Mouse (Mus musculus): ENCODE data around the gene Bola2.
"Not testable (repeated sequence)": the region's sequence is repeated elsewhere in the genome, so short reads cannot be mapped to it uniquely, and the experiment has no call there.

Gene Bola2

GRCm38 (mm10) chr7:126695210-126695611 is at the start of gene Bola2:
Gene Bola2, plus strand, starts transcription at chr7:126695401.
- DNase-seq (ENCODE audit: low read depth, low spot score) = peak; percentile 66

- DNase-seq (ENCODE audit: low read depth, low spot score) = no peak
Observed at GRCm38 (mm10) chr7:126645708-126646107, 49.5 kb upstream of the Bola2 start.

GRCm38 (mm10) chr7:126648486-126648885 is 46.7 kb upstream of the Bola2 start:
- DNase-seq (ENCODE audit: low read depth, low spot score) = no peak

- DNase-seq (ENCODE audit: low read depth, low spot score) = peak; percentile 82
Observed at GRCm38 (mm10) chr7:126649231-126650051, 45.8 kb upstream of the Bola2 start, which contains the start of gene Sgf29. Gene Sgf29, plus strand, starts transcription at chr7:126649309.

- peak; percentile 30 for DNase-seq (ENCODE audit: low read depth, low spot score)
Observed at GRCm38 (mm10) chr7:126650852-126651251, 44.3 kb upstream of the Bola2 start.

DNA sequence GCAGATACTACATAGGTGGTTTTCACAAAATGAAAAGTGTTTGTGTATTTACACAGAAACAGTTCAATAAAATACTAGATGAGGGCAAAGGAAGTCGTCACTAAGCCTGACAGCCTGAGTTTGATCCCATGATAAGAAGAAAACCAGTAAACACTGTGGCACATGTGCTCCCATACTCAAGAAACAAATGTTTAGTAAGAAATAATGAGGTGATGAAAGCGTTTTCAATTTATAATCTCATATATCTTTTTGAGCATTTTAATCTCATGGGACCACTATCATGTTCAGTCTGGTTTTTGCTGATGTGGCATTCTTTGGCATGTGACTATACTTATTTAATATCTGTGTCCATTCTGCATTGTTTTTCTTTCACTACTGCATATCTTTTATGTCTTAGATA is 41.2 kb upstream of the Bola2 start:
- DNase-seq (ENCODE audit: low read depth, low spot score) = no peak

GRCm38 (mm10) chr7:126655695-126656094 is 39.5 kb upstream of the Bola2 start:
- no peak for DNase-seq (ENCODE audit: low read depth, low spot score)

- no peak for DNase-seq (ENCODE audit: low read depth, low spot score)
Observed at GRCm38 (mm10) chr7:126657522-126657921, 37.7 kb upstream of the Bola2 start.

DNA sequence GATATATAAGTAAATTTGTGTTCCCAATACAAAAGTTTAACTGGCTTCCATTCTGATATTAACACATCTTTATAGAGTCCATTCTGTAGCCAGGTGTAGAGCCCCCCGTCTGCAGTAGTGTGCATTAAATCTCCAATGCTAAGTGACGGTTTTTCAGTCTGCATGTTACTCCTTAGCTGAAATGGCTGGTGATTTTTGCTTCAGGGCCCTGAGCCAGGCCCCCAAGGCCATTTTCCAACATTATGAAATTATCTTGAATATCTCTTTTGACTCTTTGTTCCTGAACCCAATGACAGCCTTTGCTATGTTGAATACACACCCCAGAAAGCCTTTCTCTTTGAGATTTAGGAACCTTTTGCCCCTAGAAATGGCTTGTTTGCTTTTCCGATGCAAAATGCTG is 35.4 kb upstream of the Bola2 start:
- no peak for DNase-seq (ENCODE audit: low read depth, low spot score)

GRCm38 (mm10) chr7:126663646-126664045 is 31.6 kb upstream of the Bola2 start:
- no peak for DNase-seq (ENCODE audit: low read depth, low spot score)

GRCm38 (mm10) chr7:126665269-126665668 is 29.9 kb upstream of the Bola2 start:
- DNase-seq (ENCODE audit: low read depth, low spot score) = no peak

GRCm38 (mm10) chr7:126667495-126668090 is 27.6 kb upstream of the Bola2 start:
- no peak for DNase-seq (ENCODE audit: low read depth, low spot score)

DNA sequence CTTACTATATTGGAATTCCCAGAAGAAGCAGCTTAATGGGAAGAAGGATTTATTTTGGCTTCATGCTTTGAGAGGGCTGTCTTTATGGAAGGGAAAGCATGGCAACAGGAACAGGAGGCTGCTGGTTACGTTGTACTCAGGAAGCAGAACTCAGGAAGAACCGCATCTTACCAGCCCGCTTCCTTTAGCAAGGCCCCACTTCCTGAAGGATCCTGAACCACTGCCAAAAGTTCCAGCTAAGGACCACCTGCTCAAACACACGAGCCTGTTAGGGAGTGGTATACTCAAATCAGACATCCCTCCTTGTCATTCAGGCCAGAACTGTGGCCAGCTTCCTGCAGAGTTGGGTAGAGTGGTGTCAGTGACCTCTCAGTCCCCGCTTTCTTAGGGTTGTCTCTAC is 26.7 kb upstream of the Bola2 start:
- no peak for DNase-seq (ENCODE audit: low read depth, low spot score)

GRCm38 (mm10) chr7:126670152-126670551 is 25.0 kb upstream of the Bola2 start:
- no peak for DNase-seq (ENCODE audit: low read depth, low spot score)

GRCm38 (mm10) chr7:126672111-126672510 is 23.1 kb upstream of the Bola2 start:
- no peak for DNase-seq (ENCODE audit: low read depth, low spot score)

DNA sequence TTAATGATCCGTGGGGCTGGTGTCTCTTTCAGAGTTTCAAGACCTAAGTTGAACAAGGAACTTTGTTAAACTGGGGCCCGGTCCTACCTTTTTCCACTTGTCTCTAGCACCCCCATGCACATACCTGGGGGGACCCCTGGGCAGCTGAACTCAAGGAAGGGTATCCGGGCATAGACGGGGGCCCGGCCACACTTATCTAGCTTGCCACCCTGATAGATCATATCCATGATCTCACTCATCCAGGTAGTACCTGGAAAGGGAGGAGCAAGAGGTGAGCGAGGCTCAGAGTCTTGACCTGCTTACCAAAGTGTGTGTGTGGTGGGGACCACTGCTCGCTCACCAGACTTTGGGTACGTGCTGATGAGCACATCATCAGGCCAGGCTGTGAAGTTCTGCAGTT is 20.1 kb upstream of the Bola2 start:
- DNase-seq (ENCODE audit: low read depth, low spot score) = no peak

DNA sequence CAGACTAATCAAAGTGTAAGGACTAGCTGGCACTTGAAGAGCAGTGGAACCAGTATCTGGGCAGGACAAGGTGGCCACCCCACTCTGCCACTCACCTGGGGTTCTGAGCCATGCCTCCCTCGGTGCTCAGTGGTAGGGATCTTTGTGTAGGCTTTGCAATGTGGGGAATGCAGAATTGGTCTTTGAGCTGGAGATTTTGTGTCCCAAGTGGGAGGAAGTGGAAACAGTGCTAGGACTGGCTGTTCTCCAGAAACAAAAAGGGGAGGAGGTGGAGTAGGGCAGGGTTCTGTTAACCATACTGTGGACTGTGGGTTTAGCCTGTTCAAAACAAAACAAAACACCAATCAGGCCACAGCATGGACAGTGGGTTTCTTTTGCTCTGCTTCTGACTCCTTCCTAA is 19.0 kb upstream of the Bola2 start, which contains the start of gene Sult1a1:
Sult1a1 (minus strand) TSS at position 226 of the 400 bp plus-strand sequence.
- DNase-seq (ENCODE audit: low read depth, low spot score) = no peak

- no peak for DNase-seq (ENCODE audit: low read depth, low spot score)
Observed at GRCm38 (mm10) chr7:126676631-126677220, 18.5 kb upstream of the Bola2 start.

DNA sequence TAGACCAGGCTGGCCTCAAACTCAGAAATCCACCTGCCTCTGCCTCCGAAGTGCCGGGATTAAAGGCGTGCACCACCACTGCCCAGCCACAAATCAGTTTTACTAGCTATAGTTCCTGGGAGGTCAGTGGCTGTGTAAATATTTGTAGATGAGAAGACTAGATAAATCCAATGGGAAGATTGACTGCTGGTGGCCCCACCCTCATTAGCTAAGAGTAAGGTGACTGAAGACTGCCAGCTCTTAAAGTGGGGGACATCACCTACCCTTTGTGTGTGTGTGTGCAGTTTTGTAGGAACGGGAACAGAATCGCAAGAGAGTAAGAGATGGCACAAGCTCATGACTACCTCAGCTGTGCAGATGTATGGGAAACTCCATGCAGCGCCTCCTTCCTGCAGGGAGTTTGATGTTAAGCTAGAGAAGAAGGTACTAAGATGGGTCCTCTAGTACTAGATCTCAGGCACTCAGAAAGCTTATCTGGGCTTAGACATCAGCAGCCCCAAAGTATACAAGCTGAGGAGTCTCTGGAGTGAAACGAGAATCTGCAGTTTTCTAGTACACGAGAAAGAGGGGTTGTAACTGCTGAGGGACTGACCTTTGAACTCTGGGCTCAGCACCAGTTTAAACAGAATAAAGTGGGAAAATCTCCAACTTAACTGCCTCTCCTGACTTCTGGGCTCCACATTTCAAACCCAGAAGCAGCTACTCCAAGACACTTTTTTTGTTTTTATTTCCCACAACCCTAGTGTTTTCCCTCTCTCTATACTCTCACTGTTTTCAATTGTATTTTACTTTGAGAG is 16.5 kb upstream of the Bola2 start:
- no peak for DNase-seq (ENCODE audit: low read depth, low spot score)

DNA sequence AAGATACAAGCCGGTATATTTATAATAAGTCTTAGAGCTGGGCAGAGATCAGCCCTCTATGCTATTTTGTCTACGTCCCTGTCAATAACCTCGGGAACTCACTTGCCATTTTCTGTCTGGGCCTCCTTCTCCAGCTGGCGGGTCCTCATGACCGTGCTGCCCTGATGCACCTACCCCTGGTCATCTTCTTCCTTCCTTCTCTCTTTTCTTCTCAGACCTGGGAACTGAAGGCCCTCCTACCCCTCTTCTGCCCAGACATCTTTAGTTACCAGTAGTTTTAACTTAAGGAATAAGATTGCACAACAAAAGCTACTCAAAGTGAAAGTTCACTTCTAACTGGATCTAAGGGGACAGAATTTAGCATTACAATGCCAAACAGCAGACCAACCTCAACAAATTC is 15.5 kb upstream of the Bola2 start:
- no peak for DNase-seq (ENCODE audit: low read depth, low spot score)

DNA sequence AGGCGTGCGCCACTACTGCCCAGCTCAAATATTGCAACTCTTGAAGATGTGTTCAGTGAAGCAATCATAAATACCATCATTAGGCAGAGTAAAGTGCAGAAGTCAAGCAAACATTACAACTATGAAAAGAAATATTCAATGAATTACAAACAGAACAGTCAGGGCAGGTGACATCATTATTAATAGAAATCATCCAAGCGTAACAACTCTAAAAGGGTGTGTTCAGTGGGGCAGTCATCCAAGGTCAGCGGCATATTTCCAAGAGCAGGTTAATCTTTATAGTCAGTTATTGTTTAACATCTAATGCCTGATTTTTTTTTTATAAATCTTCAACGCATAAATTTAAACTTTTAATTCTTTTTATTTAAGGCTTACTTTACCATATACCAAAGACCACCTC is 14.0 kb upstream of the Bola2 start:
- no peak for DNase-seq (ENCODE audit: low read depth, low spot score)

- not testable (repeated sequence) for DNase-seq (ENCODE audit: low read depth, low spot score)
Observed at GRCm38 (mm10) chr7:126688156-126688555, 7.0 kb upstream of the Bola2 start.

Data from c-Kit-negative CD71-positive TER-119-positive erythroid progenitor cells, embryonic 14.5 days (primary cell).